ENCODE assay signal across 8 mouse cellular contexts in the genomic region with DNA sequence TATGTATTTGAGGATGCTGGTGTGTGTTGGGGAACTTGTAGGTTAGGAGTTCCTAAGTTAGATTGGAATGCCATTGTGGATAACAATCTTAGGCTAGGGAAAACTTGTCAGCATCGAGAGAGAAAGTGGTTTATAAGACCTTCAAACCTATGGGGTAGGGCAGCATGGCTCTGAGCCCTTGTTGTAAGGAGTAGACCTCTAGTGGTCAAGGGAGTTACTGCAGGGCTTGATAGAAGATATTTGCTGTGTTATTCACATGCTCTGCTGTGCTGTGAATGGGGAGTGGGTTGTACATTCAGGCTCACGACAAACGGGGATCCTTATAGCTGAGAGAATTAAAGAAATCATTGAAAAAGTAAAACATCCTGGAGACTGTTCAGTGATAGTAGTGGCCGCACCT. TPM values are rescaled to one million over a fixed set of nuclear protein-coding genes. Genes with fewer than 3 reads are reported as not detected.
DNase-seq lines count a peak whose midpoint lies in the region; ATAC-seq and TF ChIP-seq lines count a peak whose summit lies in the region.

No protein-coding gene starts in this region.

- ATAC-seq in CD4-positive, CD25-positive, alpha-beta regulatory T cell, adult 4 months, result no peak
- ATAC-seq in limb, embryonic 14.5 days (ENCODE audit: low FRiP score, low read depth), result no peak

- no peak for TF ChIP-seq POLR2A in limb, embryonic 14.5 days (IDR thresholded peaks at IDR 0.05; ENCODE audit: borderline replicate concordance, extremely low read depth, insufficient read depth, insufficient read length)

- DNase-seq in CD4-positive, CD25-positive, alpha-beta regulatory T cell, adult 2 months (ENCODE audit: low read depth, low spot score), result peak; percentile 55
- DNase-seq in left cerebral cortex, adult 18-20 months (ENCODE audit: low spot score in 2 of 2), result peak; percentile 48 to 72
- no peak for DNase-seq in left cerebral cortex, postnatal 36 days (ENCODE audit: low spot score in 2 of 2)
- peak; percentile 11 for DNase-seq in c-Kit-positive CD71-positive TER-119-negative erythroid progenitor cells, embryonic 14.5 days (ENCODE audit: low read depth)
- DNase-seq in gastrocnemius, postnatal 14 days, result peak; percentile 19
- peak; percentile 85 for DNase-seq in limb, embryonic 14.5 days (ENCODE audit: low spot score)
- DNase-seq in splenic B cell, adult 2 months (ENCODE audit: low read depth, low spot score), result peak; percentile 38

- intact Hi-C loops in left cerebral cortex, postnatal 36 days (cut with DNase I), result loop anchor here (5.0 kb wide), 1 partner anchor 37 kb away; the partner anchor contains the start of gene Rora
- intact Hi-C loops in gastrocnemius, postnatal 14 days (cut with DNase I; ENCODE audit: low total_unique reads), result no loop called here

- H3K4me1 ChIP-seq in limb, embryonic 14.5 days (ENCODE audit: control insufficient read depth, insufficient read depth, low read length), result no peaks in the 10 kb centered on the region

- no peaks in the 10 kb centered on the region for H3K27me3 ChIP-seq in limb, embryonic 14.5 days (ENCODE audit: control insufficient read depth, insufficient read depth, low read length)
- no peaks in the 10 kb centered on the region for H3K27me3 ChIP-seq in splenic B cell, adult 2 months (ENCODE audit: control insufficient read depth, insufficient read depth, low read length, poor library complexity, severe bottlenecking)

- no peaks in the 10 kb centered on the region for H3K36me3 ChIP-seq in limb, embryonic 14.5 days (ENCODE audit: control insufficient read depth, insufficient read depth, low read length)
- H3K36me3 ChIP-seq in splenic B cell, adult 2 months (ENCODE audit: control insufficient read depth, insufficient read depth, low read length, poor library complexity, severe bottlenecking), result no peaks in the 10 kb centered on the region

- no peak overlapping the region for H3K27ac ChIP-seq in limb, embryonic 14.5 days (replicated peaks; ENCODE audit: low read depth, low read length)

- WGBS in limb, embryonic 14.5 days, result 33% methylated on average over 4 of the region's 4 CpGs

- no peaks in the 10 kb centered on the region for H3K9me3 ChIP-seq in limb, embryonic 14.5 days (ENCODE audit: control insufficient read depth, low read length)

- no peak overlapping the region for H3K9ac ChIP-seq in limb, embryonic 14.5 days (ENCODE audit: low read depth, low read length, severe bottlenecking)

- no peak overlapping the region for H3K4me2 ChIP-seq in limb, embryonic 14.5 days (replicated peaks; ENCODE audit: low read depth, low read length, severe bottlenecking)

- no peak overlapping the region for H3K4me3 ChIP-seq in limb, embryonic 14.5 days (replicated peaks; ENCODE audit: low read length)

RNA-seq across cellular contexts. Expression of gene Rora, which starts 35.8 kb away (rescaled TPM):
- polyA plus RNA-seq in CD4-positive, CD25-positive, alpha-beta regulatory T cell, adult 4 months (2017; shearing (Covaris generic)), result 10 to 100 TPM; 35.6 to 42.4 TPM
- 10 to 100 TPM; 66.0 to 72.4 TPM for total RNA-seq in left cerebral cortex, adult 18-20 months (2021)
- total RNA-seq in left cerebral cortex, postnatal 36 days (2021), result 10 to 100 TPM; 69.0 to 81.9 TPM
- total RNA-seq in gastrocnemius, postnatal 14 days (2021), result 10 to 100 TPM; 46.0 to 53.4 TPM
- 3.7 and 4.5 TPM in 2 replicates for polyA plus RNA-seq in limb, embryonic 14.5 days (2012; rRNA removed)
- polyA plus RNA-seq in limb, embryonic 14.5 days (2014; fragmentation: Nextera tagmentation; extraction: Ambion mirVana), result 10.1 and 11.4 TPM in 2 replicates

Comparison
In these comparisons a context has a peak if more than half of its experiments do, and no peak if none do; other contexts are left out.
1. DNase-seq: peak in CD4-positive, CD25-positive, alpha-beta regulatory T cell, adult 2 months (single experiment), left cerebral cortex, adult 18-20 months (2 of 2), c-Kit-positive CD71-positive TER-119-negative erythroid progenitor cells, embryonic 14.5 days (single experiment), gastrocnemius, postnatal 14 days (single experiment), limb, embryonic 14.5 days (single experiment) and splenic B cell, adult 2 months (single experiment); none in left cerebral cortex, postnatal 36 days (0 of 2).